Mouse (Mus musculus): ENCODE data around the gene Plau.

The Plau gene

GRCm38 (mm10) chr14:20836171-20836904 is at the start of gene Plau:
Gene Plau, plus strand, starts transcription at chr14:20836660.
- no peak for DNase-seq (ENCODE audit: low read depth, low spot score)

DNA sequence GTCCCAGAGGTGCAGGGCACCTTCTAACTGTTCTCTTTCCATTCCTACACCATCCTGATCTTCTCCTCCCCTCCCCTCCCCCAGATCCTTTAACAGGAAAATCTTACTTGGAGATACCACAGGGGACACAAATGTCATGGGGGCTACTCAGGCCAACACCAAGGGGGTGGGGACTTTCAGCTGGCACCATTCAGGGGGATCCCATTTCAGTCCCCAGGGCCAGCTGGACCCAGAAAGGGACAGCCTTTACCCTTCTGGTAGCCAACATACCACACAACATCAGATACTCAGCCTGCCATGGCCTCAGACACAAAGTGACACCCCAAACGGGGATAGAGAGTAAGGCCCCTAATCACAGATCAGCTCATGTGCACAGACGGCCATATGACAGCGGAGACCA is 48.3 kb upstream of the Plau start:
- no peak for DNase-seq (ENCODE audit: low read depth, low spot score)

GRCm38 (mm10) chr14:20789593-20789992 is 46.9 kb upstream of the Plau start:
- no peak for DNase-seq (ENCODE audit: low read depth, low spot score)

GRCm38 (mm10) chr14:20790445-20790844 is 46.0 kb upstream of the Plau start:
- DNase-seq (ENCODE audit: low read depth, low spot score): no peak

- DNase-seq (ENCODE audit: low read depth, low spot score): no peak
Observed at GRCm38 (mm10) chr14:20790996-20791395, 45.5 kb upstream of the Plau start.

DNA sequence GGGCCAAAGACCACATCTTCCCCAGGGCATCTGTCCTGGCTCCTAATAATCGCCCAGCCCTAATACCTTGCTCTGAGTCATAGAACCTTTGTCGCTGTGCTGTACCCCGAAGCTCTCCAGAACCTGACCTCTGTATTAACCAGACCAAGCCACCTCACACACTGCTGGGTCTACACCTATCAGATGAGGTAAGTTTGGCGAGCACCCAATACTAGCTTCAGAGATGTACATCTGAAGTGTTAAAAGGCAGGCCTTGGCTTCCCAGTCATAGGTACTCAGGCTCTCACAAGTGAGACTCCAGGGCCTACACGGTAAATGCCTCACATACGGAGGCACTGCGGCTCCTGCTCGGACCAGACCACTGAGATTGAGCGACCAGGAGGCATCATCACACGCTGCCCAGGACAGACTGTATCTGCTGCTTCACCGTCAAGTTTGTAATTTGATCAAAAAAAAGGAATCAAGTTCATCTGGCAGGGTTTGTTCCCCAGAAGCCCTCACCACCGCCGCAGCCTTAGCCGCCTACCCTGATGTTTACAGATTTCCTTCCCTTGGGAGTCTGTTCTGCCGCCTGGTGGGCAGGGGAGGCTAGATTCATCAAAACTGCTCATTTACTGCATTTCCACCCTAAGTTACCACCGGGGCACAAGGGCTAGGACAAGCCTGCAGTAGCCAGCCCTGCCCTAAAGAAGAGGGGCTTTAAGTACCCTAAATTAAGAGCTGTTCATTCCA is 44.8 kb upstream of the Plau start:
- DNase-seq (ENCODE audit: low read depth, low spot score): no peak

GRCm38 (mm10) chr14:20792243-20792921 is 44.1 kb upstream of the Plau start:
- DNase-seq (ENCODE audit: low read depth, low spot score): no peak

- no peak for DNase-seq (ENCODE audit: low read depth, low spot score)
Observed at GRCm38 (mm10) chr14:20792922-20793757, 43.3 kb upstream of the Plau start.

GRCm38 (mm10) chr14:20793758-20794531 is 42.5 kb upstream of the Plau start, which contains the start of gene Camk2g:
Gene Camk2g, minus strand, starts transcription at chr14:20794088.
- peak; percentile 63 for DNase-seq (ENCODE audit: low read depth, low spot score)

GRCm38 (mm10) chr14:20794589-20794988 is 41.9 kb upstream of the Plau start:
- no peak for DNase-seq (ENCODE audit: low read depth, low spot score)

GRCm38 (mm10) chr14:20795423-20796152 is 40.9 kb upstream of the Plau start:
- DNase-seq (ENCODE audit: low read depth, low spot score): no peak

GRCm38 (mm10) chr14:20796170-20796569 is 40.3 kb upstream of the Plau start:
- DNase-seq (ENCODE audit: low read depth, low spot score): no peak

DNA sequence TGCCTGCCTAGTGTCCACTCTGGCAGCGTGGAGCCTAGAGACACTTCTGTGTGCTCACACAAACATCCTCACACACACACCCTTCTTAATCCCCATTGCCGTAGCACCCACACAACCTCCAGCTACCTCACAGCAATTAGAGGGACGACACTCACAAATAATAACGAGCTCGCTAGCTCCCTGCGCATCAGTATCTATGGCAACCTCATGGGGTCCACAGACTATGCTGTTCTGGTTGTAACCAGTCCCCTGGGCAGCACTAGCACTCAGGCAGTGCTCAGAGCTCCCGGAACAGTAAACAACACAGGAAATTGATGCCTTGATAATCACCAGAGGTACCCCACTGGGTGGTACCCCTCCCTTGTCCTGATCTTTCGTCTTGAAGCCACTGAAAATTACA is 39.8 kb upstream of the Plau start:
- DNase-seq (ENCODE audit: low read depth, low spot score): no peak

GRCm38 (mm10) chr14:20798300-20798699 is 38.2 kb upstream of the Plau start:
- DNase-seq (ENCODE audit: low read depth, low spot score): no peak

DNA sequence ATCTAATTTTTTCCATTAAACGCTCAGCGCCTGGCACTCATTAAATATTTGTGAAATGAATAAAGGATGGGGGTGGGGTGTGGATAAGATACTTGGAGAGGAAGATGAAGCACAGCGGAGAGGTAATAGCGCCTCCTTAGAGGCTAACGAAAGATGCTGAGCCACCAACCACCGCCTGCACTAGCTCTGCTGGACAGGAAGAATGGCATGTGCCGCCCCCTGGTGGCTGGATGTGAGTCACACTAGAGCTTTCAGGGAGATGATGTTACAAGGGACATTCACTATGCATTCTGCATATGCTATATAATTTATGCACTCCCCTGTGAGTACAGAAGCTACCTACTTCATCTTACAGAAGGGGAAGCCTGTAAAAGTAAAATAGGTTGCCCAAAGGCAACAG is 37.7 kb upstream of the Plau start:
- peak; percentile 60 for DNase-seq (ENCODE audit: low read depth, low spot score)

GRCm38 (mm10) chr14:20802926-20803605 is 33.4 kb upstream of the Plau start:
- no peak for DNase-seq (ENCODE audit: low read depth, low spot score)

DNA sequence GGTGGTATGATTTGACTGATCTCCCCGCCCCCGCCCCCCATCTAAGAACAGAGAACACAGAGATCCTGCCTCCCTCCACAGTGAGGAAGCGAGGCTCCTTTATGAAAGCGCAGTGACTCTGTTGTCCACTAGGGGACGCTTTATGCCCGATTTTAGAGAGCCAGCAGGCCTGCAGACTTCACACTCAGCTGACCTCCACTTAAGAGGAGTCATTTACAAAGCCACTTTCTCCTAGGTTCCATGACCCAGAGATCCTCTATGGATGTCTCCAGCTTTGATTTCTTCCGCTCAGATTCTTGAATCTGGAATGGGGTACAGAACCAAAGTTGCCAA is 32.9 kb upstream of the Plau start:
- DNase-seq (ENCODE audit: low read depth, low spot score): peak; percentile 46

DNA sequence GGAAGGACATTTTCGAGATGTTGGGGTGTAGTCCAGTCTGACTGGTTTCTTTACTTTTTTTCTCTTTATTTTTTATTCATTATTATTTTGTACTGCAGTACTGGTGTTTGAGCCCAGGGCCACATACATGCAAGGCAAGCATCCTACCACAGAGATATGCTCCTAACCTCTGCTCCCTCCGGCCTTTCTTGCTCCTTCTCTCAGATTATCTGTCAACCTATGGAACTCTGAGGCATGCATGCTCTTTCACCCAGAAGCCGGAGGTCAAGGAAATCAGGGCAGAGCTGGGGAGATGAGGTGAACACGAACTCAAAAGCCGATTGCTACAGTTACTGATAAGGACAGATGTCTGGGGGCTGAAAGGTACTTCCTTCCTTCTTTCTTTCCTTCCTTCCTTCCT is 32.0 kb upstream of the Plau start:
- DNase-seq (ENCODE audit: low read depth, low spot score): no peak

DNA sequence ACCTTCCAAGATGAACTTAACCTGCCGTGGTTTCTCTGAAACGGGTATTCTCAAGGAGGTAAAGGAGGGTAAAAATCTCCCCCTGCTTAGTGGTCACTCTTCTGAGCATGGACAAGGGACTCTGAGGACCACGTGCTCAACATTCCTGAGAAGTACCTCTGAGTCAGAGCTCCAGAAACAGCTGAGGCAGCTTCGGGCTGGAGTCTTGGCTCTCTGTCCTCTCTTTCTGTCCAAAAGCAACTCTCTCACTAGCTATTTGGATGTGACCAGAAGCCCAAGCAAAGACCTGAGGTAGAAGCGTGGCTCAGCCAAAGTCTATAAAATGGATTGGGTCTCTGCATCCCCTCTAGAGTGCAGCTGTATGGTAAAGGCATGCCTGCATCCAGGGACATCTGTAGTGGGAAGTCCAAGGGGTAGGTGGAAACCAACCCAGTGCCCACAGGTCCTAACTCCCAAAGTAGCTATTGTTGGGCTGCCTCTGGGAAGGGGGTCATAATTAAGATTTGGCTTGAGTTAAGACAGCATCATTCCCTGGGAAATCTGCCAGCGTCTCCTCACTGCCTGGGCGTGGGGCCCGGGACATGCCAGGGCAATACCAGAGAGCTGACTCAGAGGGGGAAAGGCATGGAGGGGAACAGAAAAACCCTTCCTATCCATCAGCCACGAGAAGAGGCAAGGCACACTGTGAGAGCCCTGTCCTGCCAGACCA is 31.3 kb upstream of the Plau start:
- no peak for DNase-seq (ENCODE audit: low read depth, low spot score)
